Mouse (Mus musculus): ENCODE measurements at regions not wholly inside any gene's neighbourhood (a gene's known extent, or its start where the extent isn't known, plus 50 kb on each side); places are given as distances from the start of the nearest gene placed in this dataset.

- Histone ChIP-seq H3K27ac (ENCODE audit: low read depth, low read length) (no peak overlapping the region), H3K4me3 (ENCODE audit: low read depth, low read length) (no peak overlapping the region), H3K9me3 (ENCODE audit: control insufficient read depth, low read length) (no peaks in the 10 kb centered on the region), H3K36me3 (ENCODE audit: control insufficient read depth, insufficient read depth, low read length) (no peaks in the 10 kb centered on the region), H3K4me1 (replicated peaks; ENCODE audit: control insufficient read depth, insufficient read depth, low read length) (no peaks in the 10 kb centered on the region), H3K4me2 (ENCODE audit: low read depth, low read length, severe bottlenecking) (no peak overlapping the region), H3K27me3 (ENCODE audit: control insufficient read depth, insufficient read depth, low read length) (no peaks in the 10 kb centered on the region), H3K9ac (ENCODE audit: low read length) (no peak overlapping the region)
- ATAC-seq (replicated peaks; ENCODE audit: low FRiP score) (no peak), DNase-seq (ENCODE audit: low spot score) (no peak)
Observed at GRCm38 (mm10) chr5:64541765-64542164, 261.4 kb upstream of the Klf3 start.

GRCm38 (mm10) chr5:64555931-64556330 lies 247.3 kb upstream of the Klf3 start:
- H3K36me3 ChIP-seq (ENCODE audit: control insufficient read depth, insufficient read depth, low read length): no peaks in the 10 kb centered on the region
- WGBS: 92% methylated on average over 7 of the region's 7 CpGs
- no peaks in the 10 kb centered on the region for H3K27me3 ChIP-seq (ENCODE audit: control insufficient read depth, insufficient read depth, low read length)
- no peak overlapping the region for H3K9ac ChIP-seq (ENCODE audit: low read length)
- DNase-seq (ENCODE audit: low spot score): no peak
- H3K4me3 ChIP-seq (ENCODE audit: low read depth, low read length): no peak overlapping the region
- no peaks in the 10 kb centered on the region for H3K4me1 ChIP-seq (replicated peaks; ENCODE audit: control insufficient read depth, insufficient read depth, low read length)
- H3K27ac ChIP-seq (ENCODE audit: low read depth, low read length): no peak overlapping the region
- no peak overlapping the region for H3K4me2 ChIP-seq (ENCODE audit: low read depth, low read length, severe bottlenecking)
- ATAC-seq (replicated peaks; ENCODE audit: low FRiP score): no peak
- H3K9me3 ChIP-seq (ENCODE audit: control insufficient read depth, low read length): no peaks in the 10 kb centered on the region

GRCm38 (mm10) chr5:64566451-64567390 lies 236.5 kb upstream of the Klf3 start:
- no peak overlapping the region for H3K4me3 ChIP-seq (ENCODE audit: low read depth, low read length)
- no peak overlapping the region for H3K9ac ChIP-seq (ENCODE audit: low read length)
- H3K9me3 ChIP-seq (ENCODE audit: control insufficient read depth, low read length): no peaks in the 10 kb centered on the region
- ATAC-seq (replicated peaks; ENCODE audit: low FRiP score): no peak
- WGBS: 90% methylated on average over 13 of the region's 13 CpGs
- no peaks in the 10 kb centered on the region for H3K4me1 ChIP-seq (replicated peaks; ENCODE audit: control insufficient read depth, insufficient read depth, low read length)
- no peaks in the 10 kb centered on the region for H3K36me3 ChIP-seq (ENCODE audit: control insufficient read depth, insufficient read depth, low read length)
- peak; percentile 20 for DNase-seq (ENCODE audit: low spot score)
- no peaks in the 10 kb centered on the region for H3K27me3 ChIP-seq (ENCODE audit: control insufficient read depth, insufficient read depth, low read length)
- H3K27ac ChIP-seq (ENCODE audit: low read depth, low read length): no peak overlapping the region
- no peak overlapping the region for H3K4me2 ChIP-seq (ENCODE audit: low read depth, low read length, severe bottlenecking)

- Histone ChIP-seq H3K27ac (ENCODE audit: low read depth, low read length) (no peak overlapping the region), H3K36me3 (ENCODE audit: control insufficient read depth, insufficient read depth, low read length) (no peaks in the 10 kb centered on the region), H3K9me3 (ENCODE audit: control insufficient read depth, low read length) (no peaks in the 10 kb centered on the region), H3K4me2 (ENCODE audit: low read depth, low read length, severe bottlenecking) (no peak overlapping the region), H3K9ac (ENCODE audit: low read length) (no peak overlapping the region), H3K4me1 (replicated peaks; ENCODE audit: control insufficient read depth, insufficient read depth, low read length) (no peaks in the 10 kb centered on the region), H3K27me3 (ENCODE audit: control insufficient read depth, insufficient read depth, low read length) (no peaks in the 10 kb centered on the region), H3K4me3 (ENCODE audit: low read depth, low read length) (no peak overlapping the region)
- peak; percentile 35 for DNase-seq (ENCODE audit: low spot score)
- no peak for ATAC-seq (replicated peaks; ENCODE audit: low FRiP score)
- WGBS: 90% methylated on average over 5 of the region's 5 CpGs
Observed at GRCm38 (mm10) chr5:64567813-64568212, 235.4 kb upstream of the Klf3 start.

GRCm38 (mm10) chr5:64568294-64568693 lies 234.9 kb upstream of the Klf3 start:
- H3K4me2 ChIP-seq (ENCODE audit: low read depth, low read length, severe bottlenecking): no peak overlapping the region
- H3K27ac ChIP-seq (ENCODE audit: low read depth, low read length): no peak overlapping the region
- DNase-seq (ENCODE audit: low spot score) (peak; percentile 30), ATAC-seq (replicated peaks; ENCODE audit: low FRiP score) (no peak)
- 95% methylated on average over 3 of the region's 3 CpGs for WGBS
- H3K27me3 ChIP-seq (ENCODE audit: control insufficient read depth, insufficient read depth, low read length): no peaks in the 10 kb centered on the region
- H3K9ac ChIP-seq (ENCODE audit: low read length): no peak overlapping the region
- no peaks in the 10 kb centered on the region for H3K4me1 ChIP-seq (replicated peaks; ENCODE audit: control insufficient read depth, insufficient read depth, low read length)
- H3K9me3 ChIP-seq (ENCODE audit: control insufficient read depth, low read length): no peaks in the 10 kb centered on the region
- no peak overlapping the region for H3K4me3 ChIP-seq (ENCODE audit: low read depth, low read length)
- H3K36me3 ChIP-seq (ENCODE audit: control insufficient read depth, insufficient read depth, low read length): no peaks in the 10 kb centered on the region

- H3K9ac ChIP-seq (ENCODE audit: low read length): no peak overlapping the region
- H3K27ac ChIP-seq (ENCODE audit: low read depth, low read length): no peak overlapping the region
- H3K27me3 ChIP-seq (ENCODE audit: control insufficient read depth, insufficient read depth, low read length): no peaks in the 10 kb centered on the region
- DNase-seq (ENCODE audit: low spot score) (peak; percentile 30), ATAC-seq (replicated peaks; ENCODE audit: low FRiP score) (no peak)
- H3K4me3 ChIP-seq (ENCODE audit: low read depth, low read length): no peak overlapping the region
- WGBS: 88% methylated on average over 10 of the region's 10 CpGs
- H3K4me2 ChIP-seq (ENCODE audit: low read depth, low read length, severe bottlenecking): no peak overlapping the region
- H3K4me1 ChIP-seq (replicated peaks; ENCODE audit: control insufficient read depth, insufficient read depth, low read length): peaks cover 2% of the 10 kb centered on the region; the same call in 1 of the 2 replicates
- H3K36me3 ChIP-seq (ENCODE audit: control insufficient read depth, insufficient read depth, low read length): no peaks in the 10 kb centered on the region
- no peaks in the 10 kb centered on the region for H3K9me3 ChIP-seq (ENCODE audit: control insufficient read depth, low read length)
Observed at GRCm38 (mm10) chr5:64574386-64574785, 228.8 kb upstream of the Klf3 start.

- no peak overlapping the region for H3K27ac ChIP-seq (ENCODE audit: low read depth, low read length)
- no peak for ATAC-seq (replicated peaks; ENCODE audit: low FRiP score)
- H3K9me3 ChIP-seq (ENCODE audit: control insufficient read depth, low read length): no peaks in the 10 kb centered on the region
- H3K4me1 ChIP-seq (replicated peaks; ENCODE audit: control insufficient read depth, insufficient read depth, low read length): peaks cover 9% of the 10 kb centered on the region
- H3K4me2 ChIP-seq (ENCODE audit: low read depth, low read length, severe bottlenecking): no peak overlapping the region
- H3K4me3 ChIP-seq (ENCODE audit: low read depth, low read length): no peak overlapping the region
- no peak overlapping the region for H3K9ac ChIP-seq (ENCODE audit: low read length)
- WGBS: 85% methylated on average over 6 of the region's 6 CpGs
- H3K27me3 ChIP-seq (ENCODE audit: control insufficient read depth, insufficient read depth, low read length): no peaks in the 10 kb centered on the region
- DNase-seq (ENCODE audit: low spot score): peak; percentile 26
- no peaks in the 10 kb centered on the region for H3K36me3 ChIP-seq (ENCODE audit: control insufficient read depth, insufficient read depth, low read length)
Observed at GRCm38 (mm10) chr5:64575896-64576295, 227.3 kb upstream of the Klf3 start.

- Histone ChIP-seq H3K27me3 (ENCODE audit: control insufficient read depth, insufficient read depth, low read length) (no peaks in the 10 kb centered on the region), H3K4me1 (replicated peaks; ENCODE audit: control insufficient read depth, insufficient read depth, low read length) (peaks cover 9% of the 10 kb centered on the region), H3K27ac (ENCODE audit: low read depth, low read length) (no peak overlapping the region), H3K4me2 (ENCODE audit: low read depth, low read length, severe bottlenecking) (no peak overlapping the region), H3K9me3 (ENCODE audit: control insufficient read depth, low read length) (no peaks in the 10 kb centered on the region), H3K9ac (ENCODE audit: low read length) (no peak overlapping the region), H3K36me3 (ENCODE audit: control insufficient read depth, insufficient read depth, low read length) (no peaks in the 10 kb centered on the region), H3K4me3 (ENCODE audit: low read depth, low read length) (no peak overlapping the region)
- WGBS: 91% methylated on average over 19 of the region's 19 CpGs
- peak; percentile 26 for DNase-seq (ENCODE audit: low spot score)
- ATAC-seq (replicated peaks; ENCODE audit: low FRiP score): no peak
Observed at GRCm38 (mm10) chr5:64576426-64577262, 226.5 kb upstream of the Klf3 start.

All from forebrain, embryonic 11.5 days (tissue).